Mouse (Mus musculus): ENCODE data around the gene Med21.
A peak's percentile ranks its signal among the peaks of the same experiment; 100 is the strongest.

The Med21 gene

DNA sequence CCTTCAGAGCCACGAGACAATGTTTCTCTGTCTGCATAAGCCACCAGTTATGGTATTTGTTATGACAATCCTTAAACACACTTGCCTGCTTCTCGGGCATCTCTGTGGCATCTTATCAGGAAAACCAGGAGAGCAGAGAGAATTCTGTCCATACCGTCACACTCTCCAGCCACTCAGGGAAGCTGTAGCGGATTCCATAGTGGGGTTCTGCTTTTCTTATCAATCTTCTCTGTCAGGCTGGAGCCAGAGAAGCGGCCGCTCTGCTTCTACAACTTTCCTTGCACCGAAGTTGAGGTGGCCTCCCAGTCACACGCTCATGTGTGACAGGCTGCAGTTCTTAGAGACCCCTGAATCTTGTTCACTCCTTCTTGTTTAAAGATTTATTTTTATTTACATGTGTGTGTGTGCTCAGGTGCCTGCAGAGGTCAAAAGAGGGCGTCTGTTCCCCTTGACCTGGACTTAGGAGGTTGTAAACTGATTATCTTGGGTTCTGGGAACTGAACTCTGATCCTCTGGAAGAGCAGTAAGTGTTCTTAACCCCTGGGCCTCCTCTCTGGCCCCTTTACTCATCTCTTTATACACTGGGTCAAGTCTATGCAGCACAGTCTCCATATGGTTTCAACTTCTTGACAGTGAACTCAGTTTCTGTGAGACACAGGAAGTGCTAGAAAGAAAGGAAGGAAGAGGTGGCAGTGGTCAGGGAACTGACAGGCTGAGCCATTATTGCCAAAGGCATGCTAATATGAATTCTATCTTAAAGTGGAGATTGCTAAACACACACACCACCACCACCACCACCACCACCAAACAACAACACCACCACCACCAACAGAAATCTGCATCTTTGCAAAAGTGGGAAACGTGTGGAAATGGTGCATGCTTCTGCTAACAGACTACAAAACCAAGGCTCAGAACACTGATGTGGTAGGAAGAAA, 36.1 kb downstream of the Med21 start:
- DNase-seq = no peak

DNA sequence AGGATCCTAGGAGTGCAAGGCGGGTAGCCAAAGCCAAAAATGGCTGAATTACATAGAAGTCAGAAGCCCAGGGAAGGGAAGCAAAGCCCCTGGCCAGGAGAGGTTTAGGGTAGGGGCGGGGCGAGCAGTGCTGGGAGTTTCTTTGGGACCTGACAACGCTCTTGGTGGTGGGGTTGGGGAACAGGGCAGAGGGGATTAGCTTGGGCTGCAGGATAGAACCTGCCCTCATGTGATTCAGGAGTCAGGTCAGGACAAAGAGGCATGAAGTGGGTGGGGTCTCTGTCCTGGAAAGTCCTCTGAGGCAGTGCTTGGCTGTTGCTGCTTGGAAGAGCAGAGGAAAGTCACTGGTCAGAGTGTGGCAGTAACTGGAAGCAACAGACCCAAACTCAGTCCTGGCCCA, 41.5 kb downstream of the Med21 start:
- no peak for DNase-seq

DNA sequence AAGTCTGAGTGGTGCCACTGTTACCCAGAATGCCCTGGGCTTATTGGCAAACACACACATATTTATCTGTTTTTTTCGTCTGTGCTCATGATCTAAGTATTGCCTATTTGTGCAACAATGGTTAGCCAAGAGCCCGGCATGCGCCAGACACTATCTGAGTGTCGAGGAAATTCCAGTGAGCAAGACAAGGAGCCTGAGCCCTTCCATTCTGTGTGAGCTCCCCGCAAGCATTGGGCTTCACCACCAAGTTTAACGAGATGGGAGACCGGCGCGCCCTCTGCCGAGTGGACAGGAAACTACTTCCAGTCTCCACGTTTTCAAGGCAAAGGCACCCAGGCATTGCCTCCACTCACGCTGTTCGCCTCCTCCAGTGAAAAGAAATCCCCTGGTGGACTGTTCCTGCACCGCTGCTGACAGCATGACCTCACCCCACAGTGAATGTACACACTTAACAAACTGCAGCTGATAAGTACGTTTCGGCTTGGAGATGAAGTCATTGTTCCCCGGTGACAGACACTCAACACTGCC, 43.5 kb downstream of the Med21 start:
- DNase-seq = peak; percentile 14 to 15

DNA sequence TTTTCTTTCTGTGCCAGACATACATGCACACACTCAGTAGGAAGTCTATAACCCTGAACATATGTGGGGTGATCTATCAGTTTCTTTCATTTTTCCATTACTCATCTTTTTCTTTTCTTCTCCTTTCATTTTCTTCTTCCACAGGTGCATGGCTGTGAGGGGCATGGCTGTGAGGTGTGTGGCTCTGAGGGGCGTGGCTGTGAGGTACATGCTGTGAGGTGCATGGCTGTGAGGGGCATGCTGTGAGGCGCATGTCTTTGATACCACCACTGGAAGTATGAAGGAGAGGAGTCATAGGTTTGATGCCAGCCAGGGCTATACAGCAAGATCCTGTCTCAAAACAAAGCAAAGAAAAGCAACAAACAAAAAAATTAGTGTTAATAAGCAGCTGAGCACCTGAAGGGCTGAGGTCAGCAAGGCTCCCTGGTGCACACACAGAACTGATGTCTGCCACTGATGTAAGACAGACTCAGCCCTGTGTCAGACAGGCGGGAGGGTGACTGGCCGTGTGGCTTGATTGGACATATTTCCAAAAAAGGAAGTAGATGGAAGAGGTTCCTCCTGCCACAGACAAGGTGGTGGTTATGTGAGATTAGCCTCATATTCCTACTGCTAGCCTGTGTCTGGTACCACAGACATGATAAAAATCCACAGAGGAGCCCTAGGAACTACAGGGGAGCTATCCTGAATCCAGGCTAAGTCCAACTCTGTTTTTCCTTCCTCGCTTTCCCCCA, 44.3 kb downstream of the Med21 start:
- DNase-seq = no peak

DNA sequence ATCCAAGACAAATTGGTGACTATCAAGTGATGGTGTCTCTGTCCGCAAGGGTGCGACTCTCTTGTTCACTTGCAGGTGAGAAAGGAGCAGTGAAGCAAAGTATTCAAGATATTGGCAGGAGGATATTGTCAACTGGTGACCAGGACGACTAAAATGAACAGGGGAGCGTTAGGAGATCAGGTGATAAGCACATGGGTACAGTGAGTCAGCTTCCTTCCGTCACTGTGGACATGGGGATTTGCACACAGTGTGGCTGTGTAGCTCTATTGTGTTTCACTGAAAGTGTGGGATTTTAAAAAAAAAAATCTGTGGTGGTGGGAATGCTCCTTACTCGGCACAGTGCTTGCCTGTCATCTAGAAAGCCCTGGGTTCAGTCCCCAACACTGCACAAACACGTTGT, 45.7 kb downstream of the Med21 start:
- no peak for DNase-seq

DNA sequence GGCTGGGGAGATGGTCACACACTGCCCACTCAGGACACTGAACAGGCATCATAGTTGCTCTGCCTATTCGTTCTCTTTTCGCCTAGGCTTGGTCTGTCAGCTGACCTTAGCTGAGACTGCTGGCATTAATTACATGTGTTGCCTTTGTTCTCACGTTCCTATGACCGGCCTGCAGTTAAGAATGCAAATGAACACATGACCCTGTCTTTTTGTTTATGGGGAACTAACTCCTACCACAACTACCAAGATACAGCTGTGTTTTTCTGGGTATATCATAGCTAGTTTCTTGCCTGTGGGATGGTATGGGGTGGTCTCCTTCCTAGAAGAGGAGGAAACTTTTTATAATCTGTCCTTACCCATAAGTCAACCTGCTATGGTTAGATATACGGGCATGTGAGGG, 46.5 kb downstream of the Med21 start:
- DNase-seq = no peak

DNA sequence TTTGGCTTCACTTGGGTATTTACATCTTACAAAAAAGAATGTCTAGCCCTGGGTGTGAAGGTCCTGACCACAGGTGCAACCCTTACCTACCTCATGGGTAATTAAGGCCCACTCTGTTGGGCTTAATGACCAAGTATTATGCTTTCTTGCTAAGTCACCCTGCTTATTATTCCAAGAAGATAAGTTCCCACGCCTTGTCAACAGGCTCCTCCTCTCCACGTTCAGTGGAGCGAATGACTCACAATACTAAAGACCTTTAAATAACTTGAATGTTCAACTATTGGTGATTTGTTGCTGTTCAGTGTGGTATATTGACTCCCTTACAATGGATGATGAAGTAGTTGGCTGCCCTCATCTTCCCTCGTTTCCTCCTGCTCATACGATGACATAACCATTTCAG, 55.4 kb downstream of the Med21 start:
- no peak for DNase-seq

DNA sequence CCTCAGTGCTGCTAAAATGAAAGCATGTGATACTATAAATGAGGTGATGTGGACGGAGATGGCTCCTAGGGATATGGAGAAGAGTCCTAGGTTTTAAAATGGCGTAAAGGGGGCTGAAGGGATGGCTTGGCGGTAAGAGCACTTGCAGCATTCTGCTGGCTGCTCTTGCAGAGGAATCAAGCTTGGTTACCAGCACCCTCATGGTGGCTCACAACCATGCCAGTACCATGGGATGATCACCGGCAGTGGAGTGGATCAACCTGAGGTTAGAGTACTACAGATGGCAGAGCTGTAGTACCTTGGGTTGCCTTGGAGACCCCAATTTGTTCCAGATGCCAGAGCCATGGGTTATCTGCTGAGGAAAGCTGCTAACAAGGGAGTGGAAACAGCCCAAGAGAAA, 56.0 kb downstream of the Med21 start:
- DNase-seq = no peak
